Comparison of ENCODE assay signal across 16 mouse cellular contexts in the genomic region with DNA sequence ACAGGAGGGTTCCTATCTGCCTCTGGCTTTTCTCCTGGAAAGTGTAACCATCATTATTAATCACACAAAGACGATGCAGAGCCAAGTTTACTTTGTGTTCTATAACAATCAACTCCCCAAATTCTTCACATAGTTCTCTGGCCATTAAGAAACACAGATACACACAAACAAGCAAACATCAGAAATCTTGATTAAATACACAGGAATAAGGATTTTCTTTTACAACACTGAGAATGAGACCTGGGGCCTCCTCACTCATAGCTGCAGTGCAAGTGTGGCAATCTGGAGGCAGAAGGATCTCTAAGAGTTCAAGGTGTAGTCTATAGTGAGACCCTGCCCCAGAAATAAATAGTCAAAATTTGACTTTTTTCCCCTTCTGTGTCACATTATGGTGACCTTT. TPM values are rescaled to one million over a fixed set of nuclear protein-coding genes. Genes with fewer than 3 reads are reported as not detected.
"Had no signal": no experiment of that assay in that cellular context is flagged by ENCODE, and none has a peak within 500 bp of the region (broad histone marks: within the 10 kb centered on the region; RNA-seq: fewer than 3 reads in every experiment).

No protein-coding gene starts in this region.

- H3K9me3 ChIP-seq: limb, embryonic 10.5 days; megakaryocyte, embryonic 14.5 days; midbrain, embryonic 12.5 days had no signal

- H3K27me3 ChIP-seq: megakaryocyte, embryonic 14.5 days; midbrain, embryonic 12.5 days had no signal

- DNase-seq: kidney, adult 8-10 months; kidney, postnatal 25 days; lung, adult 2 months; lung, postnatal 10 days; retina, postnatal 1 day; thymus, adult 18-20 months; thymus, postnatal 14 days had no signal

- H3K9ac ChIP-seq: liver, embryonic 14.5 days; midbrain, embryonic 12.5 days had no signal

- H3K4me3 ChIP-seq: left cerebral cortex, adult 2 months; megakaryocyte, embryonic 14.5 days; midbrain, embryonic 12.5 days had no signal

- ATAC-seq: inflammation-experienced regulatory T-cells, adult 6 months; intestine, postnatal 0 days had no signal

- H3K27ac ChIP-seq: left cerebral cortex, adult 2 months; limb, embryonic 10.5 days; liver, embryonic 14.5 days; macrophage; midbrain, embryonic 12.5 days had no signal

RNA-seq across cellular contexts. Expression of a gene that starts 9.8 kb away (rescaled TPM):
- total RNA-seq: monocyte, adult 5-6 weeks had no signal

RNA-seq across cellular contexts. Expression of a gene that starts 24.8 kb away (rescaled TPM):
- total RNA-seq: monocyte, adult 5-6 weeks had no signal
